Comparison of ENCODE assay signal across 9 mouse cellular contexts in genomic region chr10:69870348-69870747, GRCm38 (mm10).
DNase-seq lines count a peak whose midpoint lies in the region; ATAC-seq lines count a peak whose summit lies in the region.
"Had no signal": no experiment of that assay in that cellular context is flagged by ENCODE, and none has a peak within 500 bp of the region (broad histone marks: within the 10 kb centered on the region; RNA-seq: fewer than 3 reads in every experiment).

No protein-coding gene starts in this region.

- no peak overlapping the region for H3K4me2 ChIP-seq in forebrain, embryonic 11.5 days (ENCODE audit: low read depth, low read length, severe bottlenecking)
- no peak overlapping the region for H3K4me2 ChIP-seq in forebrain, embryonic 16.5 days (ENCODE audit: low read length)
- no peak overlapping the region for H3K4me2 ChIP-seq in intestine, embryonic 15.5 days (replicated peaks)
- no peak overlapping the region for H3K4me2 ChIP-seq in limb, embryonic 11.5 days (ENCODE audit: low read depth, severe bottlenecking)
- H3K4me2 ChIP-seq in neural tube, embryonic 12.5 days (replicated peaks), result no peak overlapping the region

- no peaks in the 10 kb centered on the region for H3K36me3 ChIP-seq in forebrain, embryonic 11.5 days (ENCODE audit: control insufficient read depth, insufficient read depth, low read length)
- no peaks in the 10 kb centered on the region; the same call in 1 of the 2 replicates for H3K36me3 ChIP-seq in forebrain, embryonic 16.5 days (ENCODE audit: control insufficient read depth, insufficient read depth)
- H3K36me3 ChIP-seq in intestine, embryonic 15.5 days, result no peaks in the 10 kb centered on the region
- H3K36me3 ChIP-seq in limb, embryonic 11.5 days (ENCODE audit: control insufficient read depth, insufficient read depth, low read length), result no peaks in the 10 kb centered on the region
- peaks cover 6% of the 10 kb centered on the region; the same call in 1 of the 2 replicates for H3K36me3 ChIP-seq in neural tube, embryonic 12.5 days
- H3K36me3 ChIP-seq: G1E had no signal

- H3K4me1 ChIP-seq in forebrain, embryonic 11.5 days (replicated peaks; ENCODE audit: control insufficient read depth, insufficient read depth, low read length), result no peaks in the 10 kb centered on the region
- peaks cover 6% of the 10 kb centered on the region for H3K4me1 ChIP-seq in forebrain, embryonic 16.5 days (replicated peaks; ENCODE audit: control insufficient read depth, insufficient read depth, low read length)
- H3K4me1 ChIP-seq in intestine, embryonic 15.5 days (replicated peaks), result no peaks in the 10 kb centered on the region
- H3K4me1 ChIP-seq in limb, embryonic 11.5 days (ENCODE audit: control insufficient read depth, insufficient read depth, low read length), result no peaks in the 10 kb centered on the region
- H3K4me1 ChIP-seq in neural tube, embryonic 12.5 days, result no peaks in the 10 kb centered on the region

- WGBS in forebrain, embryonic 11.5 days, result 17% methylated on average over 5 of the region's 5 CpGs
- 8% methylated on average over 5 of the region's 5 CpGs for WGBS in forebrain, embryonic 16.5 days
- 11% methylated on average over 5 of the region's 5 CpGs for WGBS in intestine, embryonic 15.5 days
- WGBS in limb, embryonic 11.5 days, result 11% methylated on average over 5 of the region's 5 CpGs
- WGBS in neural tube, embryonic 12.5 days, result 8% methylated on average over 5 of the region's 5 CpGs

- no peak overlapping the region for H3K9ac ChIP-seq in forebrain, embryonic 11.5 days (ENCODE audit: low read length)
- H3K9ac ChIP-seq in forebrain, embryonic 16.5 days (replicated peaks; ENCODE audit: low read depth, low read length), result no peak overlapping the region
- H3K9ac ChIP-seq in intestine, embryonic 15.5 days, result no peak overlapping the region
- no peak overlapping the region for H3K9ac ChIP-seq in limb, embryonic 11.5 days (ENCODE audit: low read length)
- H3K9ac ChIP-seq in neural tube, embryonic 12.5 days, result no peak overlapping the region

- no peak overlapping the region for H3K4me3 ChIP-seq in forebrain, embryonic 11.5 days (ENCODE audit: low read depth, low read length)
- no peak overlapping the region for H3K4me3 ChIP-seq in forebrain, embryonic 16.5 days (replicated peaks; ENCODE audit: low read length)
- H3K4me3 ChIP-seq in intestine, embryonic 15.5 days (replicated peaks), result no peak overlapping the region
- H3K4me3 ChIP-seq in limb, embryonic 11.5 days (ENCODE audit: low read depth, low read length), result no peak overlapping the region
- no peak overlapping the region for H3K4me3 ChIP-seq in neural tube, embryonic 12.5 days

- 0 out of 2 replicates have a peak, but pooled peaks have one; percentile 46 for ATAC-seq in forebrain, embryonic 11.5 days (replicated peaks; ENCODE audit: low FRiP score)
- ATAC-seq in forebrain, embryonic 16.5 days, result no peak; the same call in 1 of the 2 replicates
- ATAC-seq in frontal cortex, adult (ENCODE audit: low TSS enrichment), result peak; percentile 53
- peak; percentile 76 for ATAC-seq in intestine, embryonic 15.5 days
- ATAC-seq in limb, embryonic 11.5 days (ENCODE audit: insufficient number of reproducible peaks, low FRiP score, low TSS enrichment, low read depth), result no peak
- peak; percentile 59; the same call in 1 of the 2 replicates for ATAC-seq in neural tube, embryonic 12.5 days (ENCODE audit: low FRiP score, low read depth)

- no peaks in the 10 kb centered on the region for H3K9me3 ChIP-seq in forebrain, embryonic 11.5 days (ENCODE audit: control insufficient read depth, low read length)
- no peaks in the 10 kb centered on the region for H3K9me3 ChIP-seq in forebrain, embryonic 16.5 days (ENCODE audit: control insufficient read depth, low read length)
- no peaks in the 10 kb centered on the region for H3K9me3 ChIP-seq in intestine, embryonic 15.5 days
- no peaks in the 10 kb centered on the region for H3K9me3 ChIP-seq in limb, embryonic 11.5 days (ENCODE audit: control insufficient read depth, low read length)
- no peaks in the 10 kb centered on the region for H3K9me3 ChIP-seq in neural tube, embryonic 12.5 days

- H3K27me3 ChIP-seq in forebrain, embryonic 11.5 days (ENCODE audit: control insufficient read depth, insufficient read depth, low read length), result no peaks in the 10 kb centered on the region
- H3K27me3 ChIP-seq in forebrain, embryonic 16.5 days (replicated peaks; ENCODE audit: control insufficient read depth, insufficient read depth, low read length), result no peaks in the 10 kb centered on the region
- no peaks in the 10 kb centered on the region for H3K27me3 ChIP-seq in intestine, embryonic 15.5 days (replicated peaks)
- no peaks in the 10 kb centered on the region for H3K27me3 ChIP-seq in limb, embryonic 11.5 days (ENCODE audit: control insufficient read depth, insufficient read depth, low read length)
- no peaks in the 10 kb centered on the region for H3K27me3 ChIP-seq in neural tube, embryonic 12.5 days (replicated peaks)

- DNase-seq in forebrain, embryonic 11.5 days (ENCODE audit: low spot score), result peak; percentile 87
- peak; percentile 52 for DNase-seq in c-Kit-positive CD71-negative TER-119-negative erythroid progenitor cells, embryonic 14.5 days (ENCODE audit: low read depth)
- peak; percentile 84 for DNase-seq in limb, embryonic 11.5 days (ENCODE audit: low spot score)
- DNase-seq in testis, postnatal 10 days (ENCODE audit: low spot score), result peak; percentile 94

- H3K27ac ChIP-seq in forebrain, embryonic 11.5 days (ENCODE audit: low read depth, low read length), result no peak overlapping the region
- no peak overlapping the region for H3K27ac ChIP-seq in forebrain, embryonic 16.5 days (ENCODE audit: low read length)
- no peak overlapping the region for H3K27ac ChIP-seq in intestine, embryonic 15.5 days
- H3K27ac ChIP-seq in limb, embryonic 11.5 days (replicated peaks; ENCODE audit: low read depth, low read length), result no peak overlapping the region
- no peak overlapping the region for H3K27ac ChIP-seq in neural tube, embryonic 12.5 days

Comparison
In these comparisons a context has a peak if more than half of its experiments do, and no peak if none do; other contexts are left out.
1. ATAC-seq: peak in forebrain, embryonic 11.5 days (single experiment), frontal cortex, adult (single experiment), intestine, embryonic 15.5 days (single experiment) and neural tube, embryonic 12.5 days (single experiment); none in forebrain, embryonic 16.5 days (single experiment) and limb, embryonic 11.5 days (single experiment).
2. Peak in every context shown above with its lines, with median percentiles within 50 percentile points of each other: DNase-seq.